Mouse (Mus musculus): ENCODE data around the gene Fsd1. TPM values are rescaled to one million over a fixed set of nuclear protein-coding genes. Genes with fewer than 3 reads are reported as not detected.

Fsd1 gene
- total and polyA plus RNA-seq, 3 experiments: not detected

DNA sequence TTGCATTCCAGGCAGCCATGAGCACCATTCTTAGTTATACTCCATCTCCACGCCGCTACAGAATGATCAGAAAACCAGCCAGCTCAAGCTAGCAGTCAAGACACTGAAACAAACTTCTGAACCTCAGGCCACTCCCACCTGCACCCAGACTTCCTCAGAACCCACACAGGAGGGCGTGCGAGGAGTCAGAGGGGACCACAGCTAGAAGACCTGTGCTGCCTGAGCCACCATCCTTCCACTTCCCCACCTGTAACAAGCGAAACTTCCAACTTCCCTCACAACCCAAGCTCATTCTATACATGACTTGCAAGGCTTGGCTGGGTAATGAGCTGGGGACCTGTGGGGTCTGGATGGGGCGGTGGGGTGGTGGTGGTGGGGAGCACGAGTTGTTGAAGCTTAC, 46.5 kb downstream of the Fsd1 start:
- H3K27ac ChIP-seq (ENCODE audit: control insufficient read depth, low read depth, low read length): no peak overlapping the region
- peaks cover 18 to 41% of the 10 kb centered on the region in 2 experiments for H3K4me1 ChIP-seq (ENCODE audit: control insufficient read depth in 1 of 2, insufficient read depth in 2 of 2, low read length in 2 of 2)
- peak; percentile 42 for DNase-seq (ENCODE audit: low read depth, low spot score)

GRCm38 (mm10) chr17:56034040-56034725, 47.9 kb downstream of the Fsd1 start:
- Histone ChIP-seq H3K9me3 (replicated peaks; ENCODE audit: insufficient read depth, low read length) (no peaks in the 10 kb centered on the region), H3K27ac (ENCODE audit: control insufficient read depth, low read depth, low read length) (no peak overlapping the region), H3K27me3 (ENCODE audit: control insufficient read depth in 1 of 2, insufficient read depth in 2 of 2, low read length in 2 of 2) (no peaks in the 10 kb centered on the region), H3K4me3 (ENCODE audit: control insufficient read depth in 1 of 2, insufficient read depth in 1 of 2, low read depth in 2 of 2, low read length in 2 of 2) (peak overlapping the region in 1 of 2 experiments; percentile 84; a peak in 2 of 4 replicates), H3K9ac (ENCODE audit: control insufficient read depth, low read depth, low read length, poor library complexity, severe bottlenecking) (no peak overlapping the region), H3K4me1 (ENCODE audit: control insufficient read depth in 1 of 2, insufficient read depth in 2 of 2, low read length in 2 of 2) (peaks cover 24 to 47% of the 10 kb centered on the region in 2 experiments), H3K79me2 (ENCODE audit: control insufficient read depth, insufficient read depth, low read length, poor library complexity) (peaks cover 68% of the 10 kb centered on the region), H3K36me3 (ENCODE audit: control insufficient read depth in 1 of 2, insufficient read depth in 2 of 2, low read length in 2 of 2) (peaks cover 5 to 49% of the 10 kb centered on the region in 2 experiments; a peak in 3 of 4 replicates)
- TF ChIP-seq GABPA (IDR thresholded peaks at IDR 0.05; ENCODE audit: low read depth, low read length) (no peak), EP300 (IDR thresholded peaks at IDR 0.05; ENCODE audit: low read depth in 1 of 2, low read length in 2 of 2) (no peak), MAZ (IDR thresholded peaks at IDR 0.05; ENCODE audit: low read depth, low read length) (no peak), USF2 (IDR thresholded peaks at IDR 0.05; ENCODE audit: borderline replicate concordance in 1 of 2, insufficient read depth in 1 of 2, low read depth in 1 of 2, low read length in 2 of 2) (no peak), NRF1 (IDR thresholded peaks at IDR 0.05; ENCODE audit: insufficient read depth, low read depth, low read length, poor library complexity, severe bottlenecking) (no peak), E2F4 (IDR thresholded peaks at IDR 0.05; ENCODE audit: borderline replicate concordance, low read depth, low read length) (no peak), MXI1 (IDR thresholded peaks at IDR 0.05; ENCODE audit: low read depth, low read length) (no peak), MYB (IDR thresholded peaks at IDR 0.05; ENCODE audit: low read depth, low read length) (no peak), BHLHE40 (IDR thresholded peaks at IDR 0.05; ENCODE audit: borderline replicate concordance, low read depth, low read length) (no peak), USF1 (IDR thresholded peaks at IDR 0.05; ENCODE audit: low read depth, low read length) (no peak), MAX (IDR thresholded peaks at IDR 0.05; ENCODE audit: low read length) (no peak), HCFC1 (IDR thresholded peaks at IDR 0.05; ENCODE audit: low read depth, low read length) (no peak), MYC (IDR thresholded peaks at IDR 0.05; ENCODE audit: low read depth, low read length) (no peak), RCOR1 (IDR thresholded peaks at IDR 0.05; ENCODE audit: low read depth, low read length) (no peak), ELF1 (IDR thresholded peaks at IDR 0.05; ENCODE audit: low read depth, low read length) (no peak), POLR2A (IDR thresholded peaks at IDR 0.05; ENCODE audit: control insufficient read depth in 1 of 2, insufficient read depth in 1 of 2, low read depth in 1 of 2, low read length in 2 of 2, poor library complexity in 1 of 2) (no peak), NELFE (IDR thresholded peaks at IDR 0.05; ENCODE audit: low read depth, low read length) (no peak), SIN3A (IDR thresholded peaks at IDR 0.05; ENCODE audit: low read length) (no peak), TCF12 (IDR thresholded peaks at IDR 0.05; ENCODE audit: low read depth, low read length) (no peak)
- no peak for DNase-seq (ENCODE audit: low read depth, low spot score)

More for the DNA sequence above, 46.5 kb downstream of the Fsd1 start:
- H3K27me3 ChIP-seq (ENCODE audit: control insufficient read depth in 1 of 2, insufficient read depth in 2 of 2, low read length in 2 of 2): no peaks in the 10 kb centered on the region
- H3K4me3 ChIP-seq (ENCODE audit: control insufficient read depth in 1 of 2, insufficient read depth in 1 of 2, low read depth in 2 of 2, low read length in 2 of 2): no peak overlapping the region
- TF ChIP-seq TBP (IDR thresholded peaks at IDR 0.05; ENCODE audit: low read depth, low read length) (no peak), JUND (IDR thresholded peaks at IDR 0.05; ENCODE audit: low read depth, low read length) (no peak), HCFC1 (IDR thresholded peaks at IDR 0.05; ENCODE audit: low read depth, low read length) (no peak), MAX (IDR thresholded peaks at IDR 0.05; ENCODE audit: low read length) (no peak), EP300 (IDR thresholded peaks at IDR 0.05; ENCODE audit: low read depth in 1 of 2, low read length in 2 of 2) (no peak), POLR2AphosphoS2 (IDR thresholded peaks at IDR 0.05; ENCODE audit: low read length) (no peak), ETS1 (IDR thresholded peaks at IDR 0.05; ENCODE audit: low read depth, low read length) (no peak), KAT2A (conservative IDR thresholded peaks at IDR 0.05; ENCODE audit: low read depth, low read length) (no peak), ZC3H11A (IDR thresholded peaks at IDR 0.05; ENCODE audit: low read depth, low read length) (no peak), POLR2AphosphoS5 (IDR thresholded peaks at IDR 0.05; ENCODE audit: borderline replicate concordance, low read depth, low read length) (no peak), GABPA (IDR thresholded peaks at IDR 0.05; ENCODE audit: low read depth, low read length) (no peak), USF1 (IDR thresholded peaks at IDR 0.05; ENCODE audit: low read depth, low read length) (no peak), BHLHE40 (IDR thresholded peaks at IDR 0.05; ENCODE audit: borderline replicate concordance, low read depth, low read length) (no peak), NRF1 (IDR thresholded peaks at IDR 0.05; ENCODE audit: insufficient read depth, low read depth, low read length, poor library complexity, severe bottlenecking) (no peak), UBTF (IDR thresholded peaks at IDR 0.05; ENCODE audit: borderline replicate concordance, insufficient read depth, low read depth, low read length) (no peak), GATA1 (IDR thresholded peaks at IDR 0.05; ENCODE audit: low read depth, low read length) (no peak), ELF1 (IDR thresholded peaks at IDR 0.05; ENCODE audit: low read depth, low read length) (no peak)
- no peak overlapping the region for H3K9ac ChIP-seq (ENCODE audit: control insufficient read depth, low read depth, low read length, poor library complexity, severe bottlenecking)
- peaks cover 14 to 39% of the 10 kb centered on the region in 2 experiments for H3K36me3 ChIP-seq (ENCODE audit: control insufficient read depth in 1 of 2, insufficient read depth in 2 of 2, low read length in 2 of 2)
- peaks cover 77% of the 10 kb centered on the region for H3K79me2 ChIP-seq (ENCODE audit: control insufficient read depth, insufficient read depth, low read length, poor library complexity)
- H3K9me3 ChIP-seq (replicated peaks; ENCODE audit: insufficient read depth, low read length): no peaks in the 10 kb centered on the region
